Mouse (Mus musculus) left cerebral cortex, adult 11 months (tissue): ENCODE measurements around the gene Gla.
"Not testable (repeated sequence)": the region's sequence is repeated elsewhere in the genome, so short reads cannot be mapped to it uniquely, and the experiment has no call there.

Experiments
- DNase-seq: peaks from one replicate; pipeline ENCODE4 v3.0.0; 2022; ENCODE audit warnings: low spot score

Gene Gla

DNA sequence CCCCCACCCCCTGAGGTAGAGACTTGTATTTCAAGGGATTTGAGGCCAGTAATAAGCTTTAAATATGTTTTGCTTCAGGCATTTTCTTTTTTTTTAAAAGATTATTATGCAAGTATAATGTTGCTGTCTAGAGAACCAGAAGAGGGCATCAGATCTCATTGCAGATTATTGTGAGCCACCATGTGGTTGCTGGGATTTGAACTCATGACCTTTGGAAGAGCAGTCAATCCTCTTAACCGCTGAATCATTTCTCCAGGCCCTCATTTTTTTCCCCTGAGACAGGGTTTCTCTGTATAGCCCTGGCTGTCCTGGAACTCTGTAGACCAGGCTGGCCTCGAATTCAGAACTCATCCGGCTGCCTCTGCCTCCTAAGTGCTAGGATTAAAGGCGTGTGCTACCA, 12.7 kb downstream of the Gla start:
- no peak for DNase-seq

- no peak for DNase-seq
Measured at GRCm38 (mm10) chrX:134586447-134586846, 14.5 kb downstream of the Gla start.

- DNase-seq = peak; percentile 83
Measured at GRCm38 (mm10) chrX:134585103-134586002, 15.6 kb downstream of the Gla start, which contains the start of gene Rpl36a. Gene Rpl36a (plus strand): TSS chrX:134585654.

DNA sequence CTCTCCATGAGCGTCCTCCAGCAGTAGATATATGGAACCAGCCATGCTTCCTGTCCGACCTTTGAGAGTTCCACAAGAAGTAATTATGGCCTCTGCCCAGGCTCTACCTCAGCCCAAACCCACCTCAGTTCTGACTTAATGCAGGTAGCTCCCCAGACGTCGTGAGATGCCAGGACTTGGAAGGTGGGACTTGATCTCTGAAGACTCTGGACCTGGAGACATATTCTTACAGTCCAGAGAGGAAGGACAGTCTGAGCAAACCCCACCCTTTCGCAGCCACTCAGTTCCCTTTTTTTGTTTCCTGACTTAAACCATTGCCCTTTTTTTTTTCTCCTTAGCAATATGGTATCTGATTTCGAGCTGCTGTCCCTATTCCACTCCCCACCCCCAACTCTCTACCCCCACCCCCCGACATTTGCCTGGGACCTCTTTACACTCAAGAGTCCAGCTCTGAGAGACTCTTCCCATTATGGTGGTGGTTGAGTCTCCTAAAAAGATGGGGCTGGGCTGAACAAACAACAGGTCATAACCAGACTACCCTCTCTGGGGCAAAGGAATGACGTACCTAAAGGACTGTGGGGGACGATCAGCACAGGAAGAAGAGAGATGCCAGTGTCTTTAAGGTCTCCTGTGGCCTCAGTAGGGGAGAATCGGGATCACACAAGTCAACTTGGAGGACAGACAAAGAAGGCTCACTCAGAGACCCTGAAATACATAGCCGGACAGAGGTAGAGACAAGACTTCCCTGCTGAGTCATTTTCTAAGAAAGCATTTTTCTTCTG, 17.8 kb downstream of the Gla start, which contains the start of gene Btk:
Gene Btk (minus strand): TSS at position 683 of the 782 bp plus-strand sequence.
- no peak for DNase-seq

GRCm38 (mm10) chrX:134582270-134582669, 18.7 kb downstream of the Gla start:
- no peak for DNase-seq

DNA sequence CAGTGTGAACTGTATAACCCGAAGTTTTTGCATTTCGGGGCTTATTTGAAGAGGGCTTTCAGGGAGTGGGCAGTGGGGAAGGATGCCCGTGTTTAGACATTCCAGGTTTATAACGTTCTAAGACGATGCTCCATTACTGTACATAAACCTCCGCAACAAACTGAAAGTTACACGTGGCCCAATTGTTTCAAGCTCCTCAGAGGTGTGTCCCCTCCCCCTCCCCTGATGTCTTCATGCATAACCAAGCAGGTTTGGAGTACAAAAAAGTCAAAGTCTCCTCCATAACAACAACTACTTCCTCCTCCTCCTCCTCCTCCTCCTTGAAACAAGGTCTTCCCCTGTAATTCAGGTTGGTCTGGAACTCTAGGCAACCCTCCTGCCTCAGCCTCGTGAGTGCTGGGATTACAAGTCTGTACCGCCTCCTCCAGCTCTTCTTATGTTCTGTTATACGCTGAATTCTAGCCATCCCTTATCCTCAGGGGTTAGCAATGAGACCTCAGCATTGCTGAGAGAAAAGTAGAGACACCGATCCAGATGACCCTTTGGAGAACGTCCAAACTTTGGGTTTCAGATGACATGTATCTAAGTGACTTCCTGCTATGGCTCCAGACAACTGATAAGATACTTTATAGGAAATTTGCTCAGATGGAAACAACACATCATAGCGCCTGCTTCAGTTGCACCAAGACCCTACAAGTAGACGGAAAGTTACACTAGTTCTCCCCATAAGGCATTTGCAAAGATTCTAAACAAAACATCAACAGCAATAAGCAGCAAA, 20.2 kb downstream of the Gla start:
- DNase-seq = no peak

DNA sequence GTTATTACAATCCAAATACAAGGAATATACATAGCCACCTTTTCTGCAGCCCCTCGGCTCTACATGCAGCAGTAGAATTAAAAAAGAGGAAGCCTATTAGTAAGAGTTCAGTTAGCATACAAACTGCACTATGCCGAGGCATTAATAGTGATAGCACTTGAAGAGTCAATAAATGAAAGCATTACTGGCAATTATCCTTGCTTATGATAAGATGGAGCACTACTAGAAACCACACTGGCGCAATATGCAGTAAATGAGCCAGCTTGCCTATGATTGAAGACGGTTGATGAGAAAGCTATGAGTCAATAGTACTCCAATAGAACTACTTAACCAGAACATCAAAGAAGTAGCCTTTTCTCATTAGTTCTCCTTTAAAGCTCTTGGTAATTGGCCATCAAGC, 23.0 kb downstream of the Gla start:
- DNase-seq = no peak

GRCm38 (mm10) chrX:134566536-134567222, 34.2 kb downstream of the Gla start:
- no peak for DNase-seq

- no peak for DNase-seq
Measured at GRCm38 (mm10) chrX:134564326-134564725, 36.6 kb downstream of the Gla start.

DNA sequence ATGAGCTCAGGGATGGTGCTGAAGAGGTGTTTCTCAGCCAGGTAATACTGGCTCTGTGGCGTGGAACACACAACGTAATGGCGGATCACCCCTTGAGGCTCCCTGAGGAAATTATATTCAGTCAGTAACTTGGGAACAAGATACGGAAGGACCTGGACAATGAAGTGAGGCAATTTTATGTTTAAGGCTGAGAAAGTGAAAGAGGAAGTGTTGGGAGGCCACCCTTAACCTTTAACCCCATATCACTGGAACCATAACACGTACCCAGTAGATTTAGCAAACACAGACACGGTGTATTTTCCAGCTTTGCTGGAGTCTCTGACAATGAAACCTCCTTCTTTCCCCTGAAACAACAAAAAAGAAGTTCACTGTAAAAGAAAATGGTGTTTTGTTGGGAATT, 46.5 kb downstream of the Gla start:
- no peak for DNase-seq

DNA sequence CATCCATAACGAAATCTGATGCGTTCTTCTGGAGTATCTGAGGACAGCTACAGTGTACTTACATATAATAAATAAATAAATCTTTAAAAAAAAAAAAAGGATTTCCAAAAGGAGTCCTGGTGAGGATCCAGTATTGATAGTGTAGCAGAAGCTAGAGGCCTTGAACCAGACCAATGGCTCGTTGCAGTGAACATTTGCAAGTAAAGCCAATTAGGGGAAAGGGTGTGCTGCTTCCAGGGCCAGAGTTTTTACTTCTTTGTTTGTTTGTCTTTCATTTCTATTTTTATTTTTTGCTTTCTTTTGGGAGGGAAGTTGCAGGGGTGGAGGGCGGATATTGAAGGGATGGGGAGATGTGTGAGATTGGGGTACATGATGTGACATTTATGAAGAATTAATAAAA, 47.6 kb downstream of the Gla start:
- no peak for DNase-seq

- DNase-seq = no peak
Measured at GRCm38 (mm10) chrX:134550903-134551302, 50.0 kb downstream of the Gla start.

- DNase-seq = no peak
Measured at GRCm38 (mm10) chrX:134547330-134547729, 53.6 kb downstream of the Gla start.

GRCm38 (mm10) chrX:134541955-134542308, 59.0 kb downstream of the Gla start:
- DNase-seq = no peak

GRCm38 (mm10) chrX:134541145-134541954, 59.6 kb downstream of the Gla start, which contains the start of gene Timm8a1:
Gene Timm8a1 (minus strand): TSS chrX:134541865.
- DNase-seq = no peak

DNA sequence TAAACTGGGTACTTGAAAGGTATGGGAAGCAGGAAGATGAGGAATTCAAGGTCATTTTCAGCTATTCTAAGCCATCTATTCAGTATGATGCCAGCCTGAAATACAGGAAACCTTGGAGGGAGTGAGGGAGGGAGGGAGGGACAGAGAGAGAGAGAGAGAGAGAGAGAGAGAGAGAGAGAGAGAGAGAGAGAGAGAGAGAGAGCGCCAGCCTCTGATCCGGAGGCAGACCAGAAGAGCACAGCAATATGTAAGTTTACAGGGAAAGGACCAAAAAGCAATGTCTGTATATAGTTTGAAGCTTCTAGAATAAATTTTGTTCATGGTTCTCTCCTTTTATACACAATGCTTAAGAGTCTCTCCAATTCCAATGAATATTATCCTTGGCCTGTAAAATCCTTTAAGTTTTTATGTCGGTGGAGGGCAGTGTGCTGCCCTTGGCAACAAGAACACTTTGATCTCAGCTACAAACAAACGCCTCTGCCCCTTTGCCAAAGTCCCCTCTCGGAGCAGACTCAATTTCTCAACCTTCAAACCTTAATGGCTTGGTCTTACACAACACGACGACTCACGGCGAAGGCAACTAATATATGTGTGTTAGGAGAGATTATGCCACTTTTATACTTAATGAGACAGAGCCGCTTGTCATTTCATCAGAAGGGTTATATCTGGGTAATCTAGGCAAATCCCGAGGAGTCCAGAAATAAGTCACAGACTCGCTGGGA, 60.4 kb downstream of the Gla start:
- no peak for DNase-seq

DNA sequence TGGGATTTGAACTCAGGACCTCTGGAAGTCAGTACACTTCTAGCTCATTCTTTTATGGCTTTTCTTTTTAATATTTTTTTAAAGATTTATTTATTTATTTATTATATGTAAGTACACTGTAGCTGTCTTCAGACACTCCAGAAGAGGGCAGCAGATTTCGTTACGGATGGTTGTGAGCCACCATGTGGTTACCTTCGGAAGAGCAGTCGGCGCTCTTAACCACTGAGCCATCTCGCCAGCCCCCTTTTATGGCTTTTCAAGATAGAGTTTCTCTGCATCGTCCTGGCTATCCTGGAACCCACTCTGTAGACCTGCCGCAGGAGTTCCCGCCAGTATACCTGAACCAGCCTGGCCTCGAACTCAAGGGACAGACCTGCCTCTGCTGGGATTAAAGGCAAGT, 61.1 kb downstream of the Gla start:
- not testable (repeated sequence) for DNase-seq
